Mouse (Mus musculus) midbrain, embryonic 15.5 days (tissue): ENCODE results near the gene Klf16. TPM values are rescaled to one million over a fixed set of nuclear protein-coding genes. Genes with fewer than 3 reads are reported as not detected.
A peak's percentile ranks its signal among the peaks of the same experiment; 100 is the strongest.
"Not testable (repeated sequence)": the region's sequence is repeated elsewhere in the genome, so short reads cannot be mapped to it uniquely, and the experiment has no call there.

Experiments
- ATAC-seq: fragments of 200-750 bp; cut with Nextera tagmentation; replicated peaks from 2 replicates; pipeline ENCODE4 v1.8.0; 2017; ENCODE audit warnings: moderate TSS enrichment
- H3K27ac ChIP-seq: fragments of 300-500 bp; sonication (generic); 2 replicates; pipeline ENCODE4 v1.5.1; 2015; ENCODE audit warnings: mild to moderate bottlenecking, inconsistent platforms
- H3K27me3 ChIP-seq: fragments of 300-500 bp; sonication (generic); replicated peaks from 2 replicates; pipeline ENCODE4 v1.6.1; 2015; ENCODE audit warnings: inconsistent platforms
- H3K36me3 ChIP-seq: fragments of 300-500 bp; sonication (generic); replicated peaks from 2 replicates; pipeline ENCODE4 v1.6.1; 2015; ENCODE audit warnings: inconsistent platforms
- H3K4me1 ChIP-seq: fragments of 300-500 bp; sonication (generic); 2 replicates; pipeline ENCODE4 v1.6.1; 2015; ENCODE audit warnings: inconsistent platforms
- H3K4me2 ChIP-seq: fragments of 300-500 bp; sonication (generic); 2 replicates; pipeline ENCODE4 v1.6.1; 2015; ENCODE audit warnings: inconsistent platforms, mild to moderate bottlenecking, moderate library complexity
- H3K4me3 ChIP-seq: fragments of 300-500 bp; sonication (generic); 2 replicates; pipeline ENCODE4 v1.5.1; 2015; ENCODE audit warnings: mild to moderate bottlenecking, inconsistent platforms
- H3K9ac ChIP-seq: fragments of 300-500 bp; sonication (generic); 2 replicates; pipeline ENCODE4 v1.6.1; 2015; ENCODE audit warnings: mild to moderate bottlenecking, inconsistent platforms
- H3K9me3 ChIP-seq: fragments of 300-500 bp; sonication (generic); 2 replicates; pipeline ENCODE4 v1.6.1; 2016; ENCODE audit warnings: inconsistent platforms
- WGBS: fragments of 180-500 bp; shearing (Covaris S2); methylation state at CpG from one replicate; pipeline ENCODE4 v1.1.7; 2015; ENCODE audit warnings: mixed read lengths; 5-methylcytosine and 5-hydroxymethylcytosine counted together
- polyA plus RNA-seq: library from polyadenylated mRNA; unstranded; fragments of >200 nt; fragmentation: Nextera tagmentation; extraction: Ambion mirVana; gene quantifications from 2 replicates; pipeline ENCODE4 v1.2.1, GENCODE M21; 2015

The Klf16 gene
- polyA plus RNA-seq, 1 experiment from 2014 or later = 6.0 TPM

GRCm38 (mm10) chr10:80614351-80614750, 37.2 kb upstream of the Klf16 start:
- 94% methylated on average over 6 of the region's 6 CpGs for WGBS
- Histone ChIP-seq H3K4me3 (no peak overlapping the region), H3K4me2 (no peak overlapping the region), H3K27me3 (no peaks in the 10 kb centered on the region), H3K9ac (no peak overlapping the region), H3K36me3 (peaks cover 16% of the 10 kb centered on the region), H3K9me3 (no peaks in the 10 kb centered on the region), H3K27ac (no peak overlapping the region), H3K4me1 (no peaks in the 10 kb centered on the region)
- ATAC-seq = no peak

GRCm38 (mm10) chr10:80613821-80614220, 36.7 kb upstream of the Klf16 start:
- Histone ChIP-seq H3K9ac (no peak overlapping the region), H3K27ac (no peak overlapping the region), H3K4me2 (no peak overlapping the region), H3K27me3 (no peaks in the 10 kb centered on the region), H3K4me1 (no peaks in the 10 kb centered on the region), H3K4me3 (no peak overlapping the region), H3K9me3 (no peaks in the 10 kb centered on the region), H3K36me3 (peaks cover 19% of the 10 kb centered on the region)
- 90% methylated on average over 3 of the region's 3 CpGs for WGBS
- no peak for ATAC-seq

- H3K9me3 ChIP-seq = no peaks in the 10 kb centered on the region
- no peak overlapping the region for H3K4me3 ChIP-seq
- ATAC-seq = no peak
- no peak overlapping the region for H3K27ac ChIP-seq
- 94% methylated on average over 3 of the region's 3 CpGs for WGBS
- H3K4me1 ChIP-seq = no peaks in the 10 kb centered on the region
- peaks cover 24% of the 10 kb centered on the region for H3K36me3 ChIP-seq
- no peak overlapping the region for H3K4me2 ChIP-seq
- no peaks in the 10 kb centered on the region for H3K27me3 ChIP-seq
- H3K9ac ChIP-seq = no peak overlapping the region
Measured at GRCm38 (mm10) chr10:80611905-80612304, 34.8 kb upstream of the Klf16 start.

GRCm38 (mm10) chr10:80611024-80611423, 33.9 kb upstream of the Klf16 start:
- no peak overlapping the region for H3K27ac ChIP-seq
- H3K4me2 ChIP-seq = no peak overlapping the region
- ATAC-seq = no peak
- no peak overlapping the region for H3K4me3 ChIP-seq
- no peaks in the 10 kb centered on the region for H3K4me1 ChIP-seq
- H3K36me3 ChIP-seq = peaks cover 31% of the 10 kb centered on the region
- WGBS = 81% methylated on average over 4 of the region's 4 CpGs
- H3K9ac ChIP-seq = no peak overlapping the region
- no peaks in the 10 kb centered on the region for H3K27me3 ChIP-seq
- H3K9me3 ChIP-seq = no peaks in the 10 kb centered on the region

- Histone ChIP-seq H3K9me3 (no peaks in the 10 kb centered on the region), H3K36me3 (peaks cover 24% of the 10 kb centered on the region; the same call in 1 of the 2 replicates), H3K4me3 (no peak overlapping the region), H3K27me3 (no peaks in the 10 kb centered on the region), H3K4me1 (no peaks in the 10 kb centered on the region), H3K27ac (no peak overlapping the region), H3K9ac (no peak overlapping the region), H3K4me2 (no peak overlapping the region)
- WGBS = 92% methylated on average over 9 of the region's 9 CpGs
- ATAC-seq = no peak
Measured at GRCm38 (mm10) chr10:80610116-80610785, 33.1 kb upstream of the Klf16 start.

- Histone ChIP-seq H3K27ac (no peak overlapping the region), H3K27me3 (no peaks in the 10 kb centered on the region), H3K4me2 (no peak overlapping the region), H3K4me1 (peaks cover 2% of the 10 kb centered on the region; the same call in 1 of the 2 replicates), H3K4me3 (no peak overlapping the region), H3K9ac (no peak overlapping the region), H3K9me3 (no peaks in the 10 kb centered on the region), H3K36me3 (peaks cover 19% of the 10 kb centered on the region; the same call in 1 of the 2 replicates)
- ATAC-seq = no peak
- 93% methylated on average over 10 of the region's 10 CpGs for WGBS
Measured at GRCm38 (mm10) chr10:80609269-80609924, 32.3 kb upstream of the Klf16 start.

GRCm38 (mm10) chr10:80608435-80608834, 31.3 kb upstream of the Klf16 start:
- H3K4me1 ChIP-seq = peaks cover 12% of the 10 kb centered on the region
- H3K9ac ChIP-seq = no peak overlapping the region
- H3K4me2 ChIP-seq = no peak overlapping the region
- no peak for ATAC-seq
- H3K27ac ChIP-seq = no peak overlapping the region
- no peaks in the 10 kb centered on the region for H3K27me3 ChIP-seq
- peaks cover 19% of the 10 kb centered on the region; the same call in 1 of the 2 replicates for H3K36me3 ChIP-seq
- no peak overlapping the region for H3K4me3 ChIP-seq
- WGBS = 81% methylated on average over 3 of the region's 3 CpGs
- H3K9me3 ChIP-seq = no peaks in the 10 kb centered on the region

- peaks cover 19% of the 10 kb centered on the region for H3K4me1 ChIP-seq
- 94% methylated on average over 34 of the region's 34 CpGs for WGBS
- no peaks in the 10 kb centered on the region for H3K27me3 ChIP-seq
- peaks cover 16% of the 10 kb centered on the region; the same call in 1 of the 2 replicates for H3K36me3 ChIP-seq
- H3K9ac ChIP-seq = no peak overlapping the region
- no peaks in the 10 kb centered on the region for H3K9me3 ChIP-seq
- no peak for ATAC-seq
- no peak overlapping the region for H3K4me2 ChIP-seq
- no peak overlapping the region for H3K4me3 ChIP-seq
- H3K27ac ChIP-seq = no peak overlapping the region
Measured at GRCm38 (mm10) chr10:80606737-80607350, 29.7 kb upstream of the Klf16 start.

GRCm38 (mm10) chr10:80606306-80606705, 29.2 kb upstream of the Klf16 start:
- Histone ChIP-seq H3K4me3 (no peak overlapping the region), H3K9me3 (no peaks in the 10 kb centered on the region), H3K27ac (no peak overlapping the region), H3K36me3 (peaks cover 16% of the 10 kb centered on the region; the same call in 1 of the 2 replicates), H3K4me2 (no peak overlapping the region), H3K9ac (no peak overlapping the region), H3K4me1 (peaks cover 19% of the 10 kb centered on the region), H3K27me3 (no peaks in the 10 kb centered on the region)
- 96% methylated on average over 23 of the region's 23 CpGs for WGBS
- no peak for ATAC-seq

- ATAC-seq, H3K9me3 ChIP-seq, H3K9ac ChIP-seq, H3K27me3 ChIP-seq, H3K4me3 ChIP-seq, H3K4me2 ChIP-seq, H3K27ac ChIP-seq: not testable (repeated sequence)
- peaks cover 16% of the 10 kb centered on the region; the same call in 1 of the 2 replicates for H3K36me3 ChIP-seq
- H3K4me1 ChIP-seq = peaks cover 19% of the 10 kb centered on the region
- 86% methylated on average over 4 of the region's 4 CpGs for WGBS
Measured at GRCm38 (mm10) chr10:80605721-80606120, 28.6 kb upstream of the Klf16 start, which contains the start of gene Gm49322. Gene Gm49322, plus strand, starts transcription at chr10:80606021.

GRCm38 (mm10) chr10:80604988-80605387, 27.9 kb upstream of the Klf16 start:
- Histone ChIP-seq H3K9ac (no peak overlapping the region), H3K36me3 (peaks cover 16% of the 10 kb centered on the region; the same call in 1 of the 2 replicates), H3K4me1 (peaks cover 19% of the 10 kb centered on the region), H3K27ac (no peak overlapping the region), H3K27me3 (no peaks in the 10 kb centered on the region), H3K4me2 (no peak overlapping the region), H3K4me3 (no peak overlapping the region), H3K9me3 (no peaks in the 10 kb centered on the region)
- 92% methylated on average over 2 of the region's 2 CpGs for WGBS
- ATAC-seq = no peak

GRCm38 (mm10) chr10:80604001-80604509, 26.9 kb upstream of the Klf16 start:
- Histone ChIP-seq H3K27ac (no peak overlapping the region), H3K4me1 (peaks cover 19% of the 10 kb centered on the region), H3K36me3 (peaks cover 13% of the 10 kb centered on the region; the same call in 1 of the 2 replicates), H3K9ac (peak overlapping the region; percentile 50), H3K9me3 (no peaks in the 10 kb centered on the region), H3K4me2 (peak overlapping the region; percentile 69), H3K27me3 (no peaks in the 10 kb centered on the region), H3K4me3 (peak overlapping the region; percentile 70; the same call in 1 of the 2 replicates)
- ATAC-seq = no peak
- WGBS = 93% methylated on average over 7 of the region's 7 CpGs
